Mouse (Mus musculus): Measurements from ENCODE around the gene Galk1. TPM values are rescaled to one million over a fixed set of nuclear protein-coding genes. Genes with fewer than 3 reads are reported as not detected.

The Galk1 gene
- total RNA-seq, 4 experiments from 2014 or later: 16.1 to 19.7 (median 18.6) TPM

DNA sequence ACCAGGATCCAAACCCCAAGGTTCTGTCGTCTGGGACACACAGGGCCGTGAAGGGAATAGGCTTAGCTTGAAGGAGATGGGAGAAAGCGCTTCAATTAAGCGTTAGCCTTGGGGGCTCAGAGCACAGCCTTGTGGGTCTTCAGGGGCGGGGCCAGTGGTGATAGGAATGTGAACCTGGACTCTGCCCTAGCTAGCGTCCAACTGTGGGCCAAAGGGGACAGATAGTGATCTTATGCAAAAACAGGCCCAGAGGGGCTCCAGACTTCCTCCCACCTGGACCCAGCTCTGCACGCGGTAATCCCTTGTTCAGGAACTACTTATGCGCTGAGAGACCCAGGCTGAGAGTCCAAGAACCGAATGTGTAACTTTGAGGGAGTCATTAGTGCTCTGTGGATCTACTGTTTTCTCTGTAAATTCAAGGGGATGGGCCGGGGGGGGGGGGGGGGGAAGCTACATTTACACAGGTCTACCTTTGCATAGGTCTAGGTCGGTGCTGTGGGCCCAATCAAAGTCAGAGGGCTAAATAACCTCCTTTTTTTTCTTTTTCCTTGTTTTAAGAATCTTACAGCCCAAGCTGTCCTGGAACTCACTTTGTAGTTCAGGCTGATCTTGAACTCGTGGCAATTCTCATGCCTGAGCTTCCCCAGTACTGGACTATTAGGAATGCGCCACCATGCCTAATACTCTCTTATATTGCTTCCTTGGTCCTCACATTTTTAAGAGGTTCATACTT lies 824 bp downstream of the Galk1 start:
- DNase-seq (ENCODE audit: low spot score in 2 of 2): no peak

DNA sequence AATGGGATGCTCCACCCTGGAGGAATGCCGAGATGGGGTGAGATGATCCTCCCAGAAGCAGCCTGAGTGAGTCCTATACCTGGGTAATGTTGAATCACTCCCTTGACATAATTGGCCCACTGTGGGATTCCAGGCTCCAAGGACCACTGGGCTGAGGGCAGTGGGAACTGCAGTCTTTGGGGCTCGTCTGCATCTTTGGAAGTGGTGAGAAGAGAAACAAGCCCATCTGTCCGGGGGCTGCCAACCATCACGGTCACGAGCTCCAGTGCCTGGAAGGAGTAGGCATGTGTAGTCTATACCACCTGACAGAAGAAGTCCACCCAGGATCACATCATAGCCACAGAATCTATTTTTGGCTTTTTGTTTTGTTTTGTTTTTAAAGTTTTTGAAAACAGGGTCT lies 1.6 kb downstream of the Galk1 start:
- no peak for DNase-seq (ENCODE audit: low spot score in 2 of 2)

DNA sequence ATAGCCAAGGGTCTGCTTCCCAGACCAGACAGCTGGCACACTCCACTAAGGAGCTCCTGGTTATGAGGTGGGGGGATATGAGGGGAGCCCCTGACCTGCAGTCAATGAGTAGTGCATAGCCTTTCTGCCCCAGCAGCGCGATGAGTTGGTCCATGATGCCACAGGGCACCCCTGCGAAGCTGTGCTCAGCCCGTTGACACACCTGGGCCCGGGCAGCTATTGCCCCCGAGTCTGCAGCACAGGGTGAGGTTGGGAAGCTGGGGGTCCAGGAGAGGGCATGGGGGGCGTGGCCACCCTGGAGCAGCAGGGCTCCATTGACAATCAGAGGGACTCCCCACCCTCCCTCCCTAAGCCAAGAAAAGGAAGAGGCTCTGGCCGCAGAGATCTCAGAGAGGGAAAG lies 2.4 kb downstream of the Galk1 start:
- DNase-seq (ENCODE audit: low spot score in 2 of 2): no peak

DNA sequence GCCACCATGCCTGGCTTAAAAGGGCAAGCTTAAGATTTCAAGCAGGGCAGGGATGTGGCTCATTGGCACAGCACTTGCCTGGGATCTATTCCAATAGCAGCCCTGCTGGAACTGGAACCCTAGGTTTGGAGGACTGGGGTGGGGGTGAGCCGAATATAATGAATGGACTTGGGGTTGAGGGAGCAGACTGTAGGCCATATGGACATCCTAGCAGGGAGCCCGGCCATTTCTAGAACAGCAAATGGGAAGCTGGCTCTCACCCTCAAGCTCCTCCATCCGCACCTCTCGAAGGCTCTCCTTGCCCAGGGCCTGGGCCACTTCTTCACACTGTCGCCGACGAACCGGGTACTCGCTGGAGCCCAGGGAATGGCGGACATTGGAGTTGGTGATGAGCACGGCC lies 2.9 kb downstream of the Galk1 start:
- DNase-seq (ENCODE audit: low spot score in 2 of 2): no peak

DNA sequence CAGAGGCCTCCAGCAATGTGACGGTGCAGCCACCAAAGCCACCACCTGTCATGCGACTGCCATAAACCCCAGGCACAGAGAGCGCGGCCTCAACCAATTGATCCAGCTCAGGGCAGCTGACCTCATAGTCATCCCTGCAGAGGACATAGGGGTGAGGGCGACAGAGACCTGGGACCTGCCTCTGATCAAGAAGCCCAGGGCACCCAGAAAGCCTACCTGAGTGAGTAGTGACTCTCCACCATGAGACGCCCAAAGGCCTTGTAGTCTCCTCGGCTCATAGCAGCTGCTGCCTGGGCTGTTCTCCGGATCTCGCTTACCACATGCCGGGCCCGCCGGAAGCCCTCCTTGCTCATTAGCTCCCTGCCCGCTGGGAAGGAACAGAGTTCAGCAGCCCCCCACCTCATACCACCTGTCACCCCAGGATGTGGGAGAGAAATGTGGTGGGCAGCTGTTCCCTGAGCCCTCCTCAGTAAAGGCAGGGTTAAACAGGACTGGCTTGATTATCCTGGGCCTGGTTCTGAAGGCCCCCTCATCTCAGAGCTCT lies 3.6 kb downstream of the Galk1 start:
- DNase-seq (ENCODE audit: low spot score in 2 of 2): no peak

DNA sequence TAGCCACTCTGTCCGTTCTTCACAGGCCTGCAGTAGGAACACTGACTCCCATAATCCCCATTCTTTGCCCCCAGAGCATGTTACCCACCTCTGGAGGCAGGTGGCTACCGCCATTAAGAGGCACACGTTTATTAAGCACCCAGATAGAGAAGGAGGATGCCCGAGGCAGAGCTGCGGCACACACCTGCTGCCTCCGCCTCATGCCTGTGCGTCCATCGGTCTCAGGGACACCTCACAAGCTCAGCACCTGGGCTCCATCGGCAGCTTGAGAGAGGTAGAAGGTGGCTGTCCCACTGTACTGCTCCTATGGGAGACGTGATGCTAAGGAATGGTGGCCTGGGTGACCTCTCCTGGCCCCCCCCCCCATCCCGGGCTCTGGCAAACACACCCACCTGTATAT lies 4.1 kb downstream of the Galk1 start:
- DNase-seq (ENCODE audit: low spot score in 2 of 2): no peak

DNA sequence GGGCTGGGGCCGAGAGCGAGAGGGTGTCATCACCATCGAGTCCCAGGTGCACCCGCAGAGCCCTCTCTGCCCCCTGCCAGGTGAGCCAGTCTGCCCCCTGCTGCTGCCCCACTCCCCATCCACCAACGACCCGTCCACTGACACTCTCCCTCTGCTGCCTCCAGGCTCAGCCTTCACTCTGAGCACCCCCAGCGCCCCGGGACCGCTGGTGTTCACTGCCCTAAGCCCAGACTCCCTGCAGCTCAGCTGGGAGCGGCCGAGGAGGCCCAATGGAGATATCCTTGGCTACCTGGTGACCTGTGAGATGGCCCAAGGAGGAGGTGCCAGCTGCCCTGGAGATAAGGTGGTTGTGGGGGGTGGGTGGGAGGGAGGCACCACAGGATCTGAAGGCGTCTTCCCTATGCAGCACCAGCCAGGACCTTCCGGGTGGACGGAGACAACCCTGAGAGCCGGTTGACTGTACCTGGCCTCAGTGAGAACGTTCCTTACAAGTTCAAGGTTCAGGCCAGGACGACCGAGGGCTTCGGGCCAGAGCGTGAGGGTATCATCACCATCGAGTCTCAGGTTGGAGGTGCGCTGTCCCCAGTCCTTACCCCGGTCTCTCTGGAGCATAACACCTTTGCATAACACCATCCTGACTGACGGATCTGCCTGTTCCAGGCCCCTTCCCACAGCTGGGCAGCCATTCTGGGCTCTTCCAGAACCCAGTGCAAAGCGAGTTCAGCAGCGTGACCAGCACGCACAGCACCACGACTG lies 5.2 kb downstream of the Galk1 start:
- no peak for DNase-seq (ENCODE audit: low spot score in 2 of 2)

DNA sequence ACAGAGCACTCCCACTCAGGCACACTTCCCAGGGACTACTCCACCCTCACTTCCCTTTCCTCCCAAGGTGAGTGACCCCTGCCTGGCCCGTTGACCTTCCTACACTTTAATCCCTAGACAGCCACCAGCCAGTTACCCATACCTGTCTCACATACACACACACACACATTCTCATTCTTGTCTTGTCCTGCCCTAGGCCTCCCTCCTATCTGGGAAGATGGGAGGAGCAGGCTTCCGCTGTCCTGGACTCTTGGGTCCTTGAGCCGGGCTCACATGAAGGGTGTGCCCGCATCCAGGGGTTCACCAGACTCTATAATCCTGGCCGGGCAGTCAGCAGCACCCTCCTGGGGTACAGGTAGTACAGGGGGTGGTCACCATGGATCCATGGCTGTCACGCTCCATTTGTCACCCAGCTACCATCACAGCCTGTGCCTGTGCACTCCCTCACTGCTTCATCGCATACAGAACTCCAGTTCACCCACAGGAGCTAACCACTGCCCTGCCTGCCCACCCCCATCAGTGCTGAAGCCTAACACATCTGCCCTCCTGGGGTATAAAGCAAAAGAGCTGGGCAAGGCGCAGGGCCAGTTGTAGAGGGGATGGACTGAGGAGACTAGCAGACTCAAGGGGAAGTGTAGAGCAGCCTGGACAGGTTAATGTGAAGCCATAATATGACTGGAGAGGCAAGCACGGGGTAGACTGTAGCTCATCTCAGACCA lies 6.7 kb downstream of the Galk1 start:
- DNase-seq (ENCODE audit: low spot score in 2 of 2): no peak

DNA sequence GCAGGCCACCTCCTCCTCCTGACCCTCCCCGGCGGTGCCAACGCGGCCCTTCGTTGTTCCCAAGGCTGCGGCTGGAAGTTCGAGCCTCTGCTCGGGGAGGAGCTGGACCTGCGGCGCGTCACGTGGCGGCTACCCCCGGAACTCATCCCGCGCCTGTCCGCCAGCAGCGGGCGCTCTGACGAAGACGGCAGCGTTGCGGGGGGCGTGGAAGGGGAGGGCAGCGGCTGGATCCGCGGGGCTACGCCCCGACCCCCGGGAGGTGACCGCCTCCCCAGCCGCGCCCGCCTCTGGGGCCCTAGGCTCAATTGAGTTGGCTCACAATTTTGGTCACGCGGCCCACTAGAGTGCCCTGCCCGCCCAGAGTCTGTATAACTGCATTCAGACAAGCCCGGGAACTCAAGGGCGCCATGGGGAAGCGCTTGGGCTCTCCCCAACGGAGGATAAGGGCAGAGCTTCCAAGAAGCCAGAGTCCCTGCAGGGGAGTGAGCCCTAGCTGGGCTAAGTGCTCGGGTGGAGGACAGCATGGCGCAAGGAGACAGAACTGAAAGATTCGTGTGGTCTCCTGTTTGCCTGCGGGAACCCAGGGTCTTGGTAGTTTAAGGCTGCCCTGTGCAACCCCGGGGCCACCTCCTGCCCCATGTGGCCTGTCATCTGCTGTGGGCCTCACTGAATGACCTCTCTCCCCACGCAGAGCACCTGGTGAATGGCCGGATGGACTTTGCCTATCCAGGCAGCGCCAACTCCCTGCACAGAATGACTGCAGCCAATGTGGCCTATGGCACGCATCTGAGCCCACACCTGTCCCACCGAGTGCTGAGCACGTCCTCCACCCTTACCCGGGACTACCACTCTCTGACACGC lies 7.4 kb downstream of the Galk1 start:
- DNase-seq (ENCODE audit: low spot score in 2 of 2): no peak

DNA sequence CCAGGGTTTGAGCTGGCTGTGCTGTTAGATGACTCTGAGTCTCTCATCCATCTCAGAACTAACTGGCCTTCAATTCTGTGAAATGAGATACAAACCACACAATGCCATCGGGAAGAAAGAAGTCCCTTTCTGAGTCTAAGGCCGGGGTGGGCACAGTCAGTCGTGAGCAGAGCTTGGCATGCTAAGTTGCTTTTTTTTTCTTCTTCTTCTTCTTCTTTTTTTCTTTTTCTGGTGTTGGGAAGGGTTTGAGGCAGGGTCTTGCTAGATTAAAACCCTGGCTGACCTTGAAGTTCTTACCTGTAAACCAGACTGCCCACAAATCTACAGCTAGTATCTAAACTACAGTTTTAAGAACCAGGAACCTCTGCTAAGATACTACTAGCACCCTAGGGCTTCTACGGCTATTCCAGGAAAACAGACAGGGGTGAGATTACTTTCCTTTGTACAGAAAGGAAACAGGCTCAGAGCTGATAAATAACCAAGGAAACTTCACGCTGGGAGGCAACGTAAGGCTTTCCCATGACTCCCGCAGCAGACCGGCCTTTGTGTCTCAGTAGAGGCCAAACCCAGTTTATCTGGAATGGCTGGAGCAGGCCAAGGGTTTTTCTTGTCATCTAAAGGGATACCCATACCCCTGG lies 8.2 kb downstream of the Galk1 start:
- no peak for DNase-seq (ENCODE audit: low spot score in 2 of 2)

DNA sequence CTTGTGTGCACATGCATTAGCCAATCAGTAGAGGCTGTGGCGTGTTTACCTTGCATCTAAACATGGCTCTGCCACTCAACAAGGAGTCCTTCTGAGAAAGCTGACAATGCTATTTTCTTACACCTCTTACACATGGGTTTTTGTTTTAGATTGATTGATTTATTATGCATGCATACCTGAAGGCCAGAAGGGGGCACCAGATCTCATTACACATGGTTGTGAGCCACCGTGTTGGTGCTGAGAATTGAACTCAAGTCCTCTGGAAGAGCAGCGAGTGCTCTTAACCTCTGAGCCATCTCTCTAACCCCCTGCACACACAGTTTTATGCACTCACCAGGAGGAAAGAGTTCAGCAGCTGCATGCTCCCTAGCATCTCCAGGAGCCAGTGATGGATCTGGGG lies 9.6 kb downstream of the Galk1 start:
- no peak for DNase-seq (ENCODE audit: low spot score in 2 of 2)

DNA sequence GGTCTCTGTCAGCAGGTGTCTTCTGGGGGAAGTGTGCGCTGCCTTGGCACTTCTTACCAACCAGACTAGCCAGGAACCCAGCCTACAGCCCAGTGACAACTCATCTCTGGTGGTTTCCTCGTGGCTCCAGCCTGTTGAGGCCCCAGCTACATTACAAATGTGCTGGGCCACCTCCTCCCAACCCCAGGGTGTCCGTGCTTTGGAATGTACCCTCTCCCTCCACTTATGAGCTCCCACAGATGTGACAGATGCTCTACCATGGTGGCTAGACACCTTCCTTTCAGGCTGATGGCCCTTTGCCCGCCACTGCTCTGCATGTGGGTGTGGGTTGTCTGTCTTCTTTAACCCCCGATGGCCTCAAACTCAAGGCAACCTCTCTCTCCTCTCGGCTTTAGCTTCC lies 10.8 kb downstream of the Galk1 start:
- DNase-seq (ENCODE audit: low spot score in 2 of 2): no peak

DNA sequence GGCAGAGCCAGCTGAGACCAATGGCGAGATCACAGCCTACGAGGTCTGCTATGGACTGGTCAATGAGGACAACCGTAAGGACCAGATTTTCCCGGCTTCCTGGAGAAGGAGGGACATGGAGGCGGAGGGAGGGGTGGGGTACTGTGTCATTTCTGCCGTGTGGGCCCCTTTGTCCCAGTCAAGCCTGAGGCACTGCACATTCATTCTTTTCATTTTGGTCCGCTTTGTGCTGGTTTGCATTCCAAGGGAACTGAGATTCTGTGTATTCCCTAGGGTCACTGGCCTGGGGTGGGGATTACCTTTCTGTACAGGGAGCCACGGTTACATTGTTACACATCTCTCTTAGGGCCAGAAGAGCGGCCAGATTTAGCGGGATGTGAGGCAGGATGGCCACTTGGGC lies 11.9 kb downstream of the Galk1 start:
- no peak for DNase-seq (ENCODE audit: low spot score in 2 of 2)

DNA sequence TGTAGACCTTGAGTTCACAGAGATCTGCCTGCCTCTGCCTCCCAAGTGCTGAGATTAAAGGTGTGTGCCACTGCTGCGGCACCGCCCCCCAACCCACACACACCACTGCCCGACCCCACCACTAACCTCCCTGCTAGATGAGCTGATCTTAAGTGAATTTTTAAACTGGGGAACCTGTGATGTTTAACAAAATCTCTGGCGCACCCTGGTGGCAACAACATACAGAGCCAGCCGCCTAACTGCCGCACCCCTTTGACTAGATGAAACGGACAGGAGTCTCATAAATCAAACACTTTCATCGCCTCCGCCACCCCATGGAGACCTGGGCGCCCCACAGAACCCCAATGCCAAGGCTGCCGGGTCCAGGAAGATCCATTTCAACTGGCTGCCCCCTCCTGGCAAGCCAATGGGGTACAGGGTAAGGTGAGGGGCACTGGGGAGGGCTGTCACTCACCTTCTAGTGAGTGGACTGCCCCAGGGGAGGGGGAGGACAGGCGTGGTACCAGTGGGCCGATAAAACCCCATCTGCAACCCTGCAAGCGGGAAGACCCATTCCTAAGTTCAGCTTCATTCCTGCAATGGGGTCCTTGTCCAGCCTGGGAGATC lies 12.9 kb downstream of the Galk1 start:
- DNase-seq (ENCODE audit: low spot score in 2 of 2): peak in 1 of 2 experiments; percentile 55

DNA sequence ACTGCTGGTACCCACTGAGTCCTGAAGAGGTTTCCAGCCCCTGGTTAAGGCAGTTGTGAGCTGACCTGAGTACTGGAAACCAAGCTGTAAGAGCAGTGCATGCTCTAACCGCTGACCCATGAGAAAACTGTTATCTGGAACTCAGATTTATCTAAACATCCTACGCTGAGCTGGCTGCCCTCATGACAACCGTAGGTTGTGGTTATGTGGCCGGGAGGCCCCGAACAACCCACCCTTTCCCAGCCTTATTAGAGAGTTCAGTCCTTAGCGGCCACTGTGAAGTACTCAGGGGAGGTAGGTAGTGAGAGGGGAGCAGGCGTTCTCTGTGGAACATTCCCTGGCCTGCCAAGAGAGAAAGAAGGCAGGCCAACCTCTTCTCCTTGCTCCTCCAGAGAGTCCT lies 13.5 kb downstream of the Galk1 start:
- no peak for DNase-seq (ENCODE audit: low spot score in 2 of 2)

DNA sequence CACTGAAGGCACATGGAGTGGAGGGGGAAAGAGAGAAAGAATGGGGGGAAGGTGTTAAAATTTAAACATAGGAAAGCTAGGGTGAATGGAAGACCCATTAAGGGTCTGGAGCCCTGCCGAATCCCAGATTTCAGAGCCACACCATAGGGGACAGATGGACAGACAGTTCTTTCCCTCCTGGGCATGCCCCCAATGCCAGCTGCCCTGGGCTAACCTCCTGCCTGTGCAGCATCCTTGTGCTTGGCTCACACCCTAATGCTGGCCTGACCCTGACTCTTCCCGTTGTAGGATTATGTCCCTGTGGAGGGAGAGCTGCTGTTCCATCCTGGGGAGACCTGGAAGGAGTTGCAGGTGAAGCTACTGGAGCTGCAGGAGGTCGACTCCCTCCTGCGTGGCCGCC lies 14.9 kb downstream of the Galk1 start:
- no peak for DNase-seq (ENCODE audit: low spot score in 2 of 2)

DNA sequence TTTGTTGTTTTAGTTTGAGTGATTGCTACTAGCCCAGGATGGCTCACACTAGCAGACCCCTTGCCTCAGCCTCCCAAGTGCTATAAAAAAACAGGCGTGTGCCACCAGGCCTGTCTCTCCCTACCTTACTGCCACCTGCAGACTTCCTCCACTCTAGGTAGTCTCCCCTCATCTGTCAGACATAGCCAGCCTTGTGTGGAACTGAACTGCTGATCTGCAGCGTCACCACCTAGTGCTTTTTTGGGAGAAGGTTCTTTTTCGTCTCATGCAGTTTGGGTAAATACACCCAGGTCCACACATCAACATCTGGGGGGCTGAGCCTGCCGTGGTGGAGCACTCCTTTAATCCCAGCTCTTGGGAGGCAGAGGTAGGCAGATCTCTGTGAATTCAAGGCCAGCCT lies 15.5 kb downstream of the Galk1 start:
- no peak for DNase-seq (ENCODE audit: low spot score in 2 of 2)

DNA sequence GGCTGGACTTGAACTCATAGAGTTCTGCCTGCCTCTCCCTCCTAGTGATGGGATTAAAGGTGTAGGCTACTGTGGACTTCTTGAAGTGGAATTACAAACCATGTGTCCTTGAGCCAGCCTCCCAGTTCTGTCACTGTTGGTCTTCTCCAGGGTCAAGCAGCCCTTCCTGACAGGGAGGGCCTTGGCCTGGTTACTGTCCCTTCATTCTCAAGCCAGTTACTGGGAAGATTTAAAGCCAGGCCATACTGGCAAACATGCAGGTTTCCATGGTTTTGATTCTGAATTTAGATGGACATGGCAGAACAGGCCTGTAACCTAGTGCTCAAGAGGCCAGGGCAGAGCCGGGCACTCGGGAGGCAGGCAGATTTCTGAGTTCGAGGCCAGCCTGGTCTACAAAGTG lies 17.3 kb downstream of the Galk1 start:
- no peak for DNase-seq (ENCODE audit: low spot score in 2 of 2)

DNA sequence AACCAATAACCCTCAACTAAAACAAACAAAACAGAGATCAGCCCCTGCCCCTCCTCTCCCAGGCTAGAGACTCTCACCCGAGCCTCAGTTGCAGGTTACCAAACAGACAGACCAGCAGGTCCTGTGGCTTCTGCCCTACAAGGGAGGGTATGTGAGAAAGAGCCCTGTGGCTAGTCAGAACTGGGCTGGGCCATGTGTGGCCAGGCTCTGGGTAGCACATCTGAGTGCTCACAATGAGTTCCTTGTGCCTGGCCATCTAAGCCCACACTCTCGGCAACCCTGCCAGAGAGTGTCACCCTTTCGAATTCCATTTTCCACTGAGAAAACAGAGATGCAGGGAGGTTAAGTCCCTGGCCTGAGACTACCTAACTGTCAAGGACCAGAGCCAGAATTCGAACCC lies 20.4 kb downstream of the Galk1 start:
- DNase-seq (ENCODE audit: low spot score in 2 of 2): no peak

DNA sequence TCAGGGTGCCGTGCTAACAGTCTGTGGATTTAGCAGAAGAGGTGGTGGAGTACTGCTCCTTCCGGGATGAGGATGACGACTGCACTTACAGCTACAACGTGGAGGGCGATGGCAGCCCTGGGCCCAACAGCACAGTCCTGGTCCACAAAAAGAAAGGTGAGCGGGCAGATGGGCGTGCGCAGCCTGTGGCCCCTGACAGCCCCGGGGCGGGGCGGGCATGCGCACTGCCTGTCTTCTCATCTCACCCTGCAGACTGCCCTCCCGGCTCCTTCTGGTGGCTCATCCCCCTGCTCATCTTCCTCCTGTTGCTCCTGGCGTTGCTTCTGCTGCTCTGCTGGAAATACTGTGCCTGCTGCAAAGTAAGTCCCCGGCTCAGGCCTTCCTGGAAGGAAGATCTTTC lies 22.8 kb downstream of the Galk1 start:
- DNase-seq (ENCODE audit: low spot score in 2 of 2): no peak
